Mouse (Mus musculus) heart, postnatal 14 days (tissue): Measurements from ENCODE around the gene P4ha1. TPM values are rescaled to one million over a fixed set of nuclear protein-coding genes. Genes with fewer than 3 reads are reported as not detected.
"Not testable (repeated sequence)": the region's sequence is repeated elsewhere in the genome, so short reads cannot be mapped to it uniquely, and the experiment has no call there.

Experiments
- DNase-seq, 2 experiments: peaks; one replicate each; pipeline ENCODE4 v3.0.0; 2021 to 2022
- intact Hi-C: fragments of 180-260 bp; cut with DNase I; formaldehyde crosslinking; loops from one replicate; pipeline ENCODE4 v1.15.1; 2025
- total RNA-seq, 2 experiments: library from RNA; stranded (reverse); gene quantifications; 2 replicates each; pipeline ENCODE4 v1.2.3; 2021

P4ha1 gene
- total RNA-seq, 2 experiments from 2014 or later: 24.5 to 34.7 TPM

GRCm38 (mm10) chr10:59364551-59364950, 41.5 kb downstream of the P4ha1 start:
- intact Hi-C loops: no loop called here
- no peak for DNase-seq

- no peak for DNase-seq
- intact Hi-C loops: no loop called here
Observed at GRCm38 (mm10) chr10:59365804-59366589, 42.9 kb downstream of the P4ha1 start.

GRCm38 (mm10) chr10:59366746-59367145, 43.6 kb downstream of the P4ha1 start:
- no peak for DNase-seq
- intact Hi-C loops: no loop called here

GRCm38 (mm10) chr10:59367206-59367605, 44.1 kb downstream of the P4ha1 start:
- intact Hi-C loops: no loop called here

GRCm38 (mm10) chr10:59368729-59369128, 45.6 kb downstream of the P4ha1 start:
- DNase-seq: no peak
- intact Hi-C loops: no loop called here

More at GRCm38 (mm10) chr10:59367206-59367605, 44.1 kb downstream of the P4ha1 start:
- DNase-seq: no peak

- no peak for DNase-seq
- intact Hi-C loops: no loop called here
Observed at GRCm38 (mm10) chr10:59369426-59369825, 46.3 kb downstream of the P4ha1 start.

- DNase-seq: no peak
- intact Hi-C loops: no loop called here
Observed at GRCm38 (mm10) chr10:59377906-59378305, 54.8 kb downstream of the P4ha1 start.

- intact Hi-C loops: no loop called here
- DNase-seq: no peak
Observed at GRCm38 (mm10) chr10:59378728-59379127, 55.6 kb downstream of the P4ha1 start.

- intact Hi-C loops: no loop called here
- no peak for DNase-seq
Observed at GRCm38 (mm10) chr10:59379927-59380326, 56.8 kb downstream of the P4ha1 start.

- no peak for DNase-seq
- intact Hi-C loops: no loop called here
Observed at GRCm38 (mm10) chr10:59380411-59380821, 57.3 kb downstream of the P4ha1 start.

- intact Hi-C loops, DNase-seq: not testable (repeated sequence)
Observed at GRCm38 (mm10) chr10:59381563-59381962, 58.5 kb downstream of the P4ha1 start.

GRCm38 (mm10) chr10:59386951-59387350, 63.9 kb downstream of the P4ha1 start:
- no peak for DNase-seq
- intact Hi-C loops: no loop called here

GRCm38 (mm10) chr10:59389652-59390051, 66.6 kb downstream of the P4ha1 start:
- intact Hi-C loops: no loop called here
- no peak for DNase-seq

- DNase-seq: no peak
- intact Hi-C loops: no loop called here
Observed at GRCm38 (mm10) chr10:59391907-59392306, 68.8 kb downstream of the P4ha1 start.

- DNase-seq, intact Hi-C loops: not testable (repeated sequence)
Observed at GRCm38 (mm10) chr10:59395461-59395860, 72.4 kb downstream of the P4ha1 start, which contains the start of gene Gm10273. TSS of gene Gm10273 (plus strand) at chr10:59395632.

- DNase-seq: no peak
- intact Hi-C loops: no loop called here
Observed at GRCm38 (mm10) chr10:59402899-59403792, 80.0 kb downstream of the P4ha1 start, which contains the start of gene Pla2g12b. TSS of gene Pla2g12b (plus strand) at chr10:59403660.

GRCm38 (mm10) chr10:59403793-59404149, 80.7 kb downstream of the P4ha1 start:
- intact Hi-C loops: no loop called here

GRCm38 (mm10) chr10:59408499-59408898, 85.4 kb downstream of the P4ha1 start:
- no peak for DNase-seq
- intact Hi-C loops: no loop called here

More at GRCm38 (mm10) chr10:59403793-59404149, 80.7 kb downstream of the P4ha1 start:
- DNase-seq: no peak

- DNase-seq: no peak
- intact Hi-C loops: no loop called here
Observed at GRCm38 (mm10) chr10:59410264-59410663, 87.2 kb downstream of the P4ha1 start.

- no peak for DNase-seq
- intact Hi-C loops: no loop called here
Observed at GRCm38 (mm10) chr10:59413711-59414110, 90.6 kb downstream of the P4ha1 start.

GRCm38 (mm10) chr10:59416623-59417022, 93.5 kb downstream of the P4ha1 start:
- no peak for DNase-seq
- intact Hi-C loops: no loop called here
